Mouse (Mus musculus): ENCODE data around the gene H2-DMb2. TPM values are rescaled to one million over a fixed set of nuclear protein-coding genes. Genes with fewer than 3 reads are reported as not detected.
A peak's percentile ranks its signal among the peaks of the same experiment; 100 is the strongest.

Gene H2-DMb2
- polyA plus RNA-seq, 1 experiment: 0.27 TPM

- H3K27ac ChIP-seq (ENCODE audit: control insufficient read depth, insufficient read depth, low read depth, low read length): no peak overlapping the region
- H3K4me3 ChIP-seq (ENCODE audit: control insufficient read depth, low read depth, low read length): no peak overlapping the region
- H3K36me3 ChIP-seq (ENCODE audit: control insufficient read depth, insufficient read depth, low read length): no peaks in the 10 kb centered on the region
- TF ChIP-seq POLR2A (IDR thresholded peaks at IDR 0.05; ENCODE audit: control insufficient read depth, low read depth, low read length) (no peak), CTCF (IDR thresholded peaks at IDR 0.05; ENCODE audit: control insufficient read depth, insufficient read depth, insufficient replicate concordance, low read depth, low read length) (no peak)
- H3K27me3 ChIP-seq (ENCODE audit: control insufficient read depth, insufficient read depth, low read length): no peaks in the 10 kb centered on the region
- peaks cover 3% of the 10 kb centered on the region for H3K4me1 ChIP-seq (ENCODE audit: control insufficient read depth, insufficient read depth, low read length)
These were observed 31.0 kb downstream of the H2-DMb2 start for GRCm38 (mm10) chr17:34174075-34174474.

- Histone ChIP-seq H3K4me3 (ENCODE audit: control insufficient read depth, low read depth, low read length) (no peak overlapping the region), H3K36me3 (ENCODE audit: control insufficient read depth, insufficient read depth, low read length) (no peaks in the 10 kb centered on the region), H3K27ac (ENCODE audit: control insufficient read depth, insufficient read depth, low read depth, low read length) (no peak overlapping the region), H3K27me3 (ENCODE audit: control insufficient read depth, insufficient read depth, low read length) (no peaks in the 10 kb centered on the region), H3K4me1 (ENCODE audit: control insufficient read depth, insufficient read depth, low read length) (no peaks in the 10 kb centered on the region; the same call in 1 of the 2 replicates)
- TF ChIP-seq POLR2A (IDR thresholded peaks at IDR 0.05; ENCODE audit: control insufficient read depth, low read depth, low read length): no peak
- no peak for TF ChIP-seq CTCF (IDR thresholded peaks at IDR 0.05; ENCODE audit: control insufficient read depth, insufficient read depth, insufficient replicate concordance, low read depth, low read length)
These were observed 34.1 kb downstream of the H2-DMb2 start for GRCm38 (mm10) chr17:34177179-34177578.

GRCm38 (mm10) chr17:34179019-34179418 is 35.9 kb downstream of the H2-DMb2 start:
- no peaks in the 10 kb centered on the region for H3K27me3 ChIP-seq (ENCODE audit: control insufficient read depth, insufficient read depth, low read length)
- no peaks in the 10 kb centered on the region for H3K36me3 ChIP-seq (ENCODE audit: control insufficient read depth, insufficient read depth, low read length)
- TF ChIP-seq POLR2A (IDR thresholded peaks at IDR 0.05; ENCODE audit: control insufficient read depth, low read depth, low read length): no peak
- no peak for TF ChIP-seq CTCF (IDR thresholded peaks at IDR 0.05; ENCODE audit: control insufficient read depth, insufficient read depth, insufficient replicate concordance, low read depth, low read length)
- H3K27ac ChIP-seq (ENCODE audit: control insufficient read depth, insufficient read depth, low read depth, low read length): no peak overlapping the region
- H3K4me3 ChIP-seq (ENCODE audit: control insufficient read depth, low read depth, low read length): no peak overlapping the region
- no peaks in the 10 kb centered on the region for H3K4me1 ChIP-seq (ENCODE audit: control insufficient read depth, insufficient read depth, low read length)

GRCm38 (mm10) chr17:34179913-34180859 is 37.1 kb downstream of the H2-DMb2 start:
- H3K4me3 ChIP-seq (ENCODE audit: control insufficient read depth, low read depth, low read length): no peak overlapping the region
- H3K27me3 ChIP-seq (ENCODE audit: control insufficient read depth, insufficient read depth, low read length): no peaks in the 10 kb centered on the region
- H3K36me3 ChIP-seq (ENCODE audit: control insufficient read depth, insufficient read depth, low read length): no peaks in the 10 kb centered on the region
- H3K4me1 ChIP-seq (ENCODE audit: control insufficient read depth, insufficient read depth, low read length): no peaks in the 10 kb centered on the region
- TF ChIP-seq CTCF (IDR thresholded peaks at IDR 0.05; ENCODE audit: control insufficient read depth, insufficient read depth, insufficient replicate concordance, low read depth, low read length) (no peak), POLR2A (IDR thresholded peaks at IDR 0.05; ENCODE audit: control insufficient read depth, low read depth, low read length) (no peak)
- H3K27ac ChIP-seq (ENCODE audit: control insufficient read depth, insufficient read depth, low read depth, low read length): no peak overlapping the region

- H3K27me3 ChIP-seq (ENCODE audit: control insufficient read depth, insufficient read depth, low read length): no peaks in the 10 kb centered on the region
- peaks cover 8% of the 10 kb centered on the region for H3K4me1 ChIP-seq (ENCODE audit: control insufficient read depth, insufficient read depth, low read length)
- no peak overlapping the region for H3K4me3 ChIP-seq (ENCODE audit: control insufficient read depth, low read depth, low read length)
- no peak for TF ChIP-seq CTCF (IDR thresholded peaks at IDR 0.05; ENCODE audit: control insufficient read depth, insufficient read depth, insufficient replicate concordance, low read depth, low read length)
- TF ChIP-seq POLR2A (IDR thresholded peaks at IDR 0.05; ENCODE audit: control insufficient read depth, low read depth, low read length): no peak
- no peak overlapping the region for H3K27ac ChIP-seq (ENCODE audit: control insufficient read depth, insufficient read depth, low read depth, low read length)
- H3K36me3 ChIP-seq (ENCODE audit: control insufficient read depth, insufficient read depth, low read length): no peaks in the 10 kb centered on the region
These were observed 40.6 kb downstream of the H2-DMb2 start for GRCm38 (mm10) chr17:34183564-34184219.

GRCm38 (mm10) chr17:34185526-34185925 is 42.4 kb downstream of the H2-DMb2 start:
- no peaks in the 10 kb centered on the region for H3K27me3 ChIP-seq (ENCODE audit: control insufficient read depth, insufficient read depth, low read length)
- TF ChIP-seq CTCF (IDR thresholded peaks at IDR 0.05; ENCODE audit: control insufficient read depth, insufficient read depth, insufficient replicate concordance, low read depth, low read length): no peak
- no peak for TF ChIP-seq POLR2A (IDR thresholded peaks at IDR 0.05; ENCODE audit: control insufficient read depth, low read depth, low read length)

GRCm38 (mm10) chr17:34186885-34187260 is 43.8 kb downstream of the H2-DMb2 start:
- peak overlapping the region; percentile 34; the same call in 1 of the 2 replicates for H3K27ac ChIP-seq (ENCODE audit: control insufficient read depth, insufficient read depth, low read depth, low read length)
- no peak for TF ChIP-seq POLR2A (IDR thresholded peaks at IDR 0.05; ENCODE audit: control insufficient read depth, low read depth, low read length)
- no peak for TF ChIP-seq CTCF (IDR thresholded peaks at IDR 0.05; ENCODE audit: control insufficient read depth, insufficient read depth, insufficient replicate concordance, low read depth, low read length)
- H3K36me3 ChIP-seq (ENCODE audit: control insufficient read depth, insufficient read depth, low read length): no peaks in the 10 kb centered on the region
- H3K4me3 ChIP-seq (ENCODE audit: control insufficient read depth, low read depth, low read length): peak overlapping the region; percentile 77
- peaks cover 8% of the 10 kb centered on the region for H3K4me1 ChIP-seq (ENCODE audit: control insufficient read depth, insufficient read depth, low read length)
- no peaks in the 10 kb centered on the region for H3K27me3 ChIP-seq (ENCODE audit: control insufficient read depth, insufficient read depth, low read length)

More at GRCm38 (mm10) chr17:34185526-34185925, 42.4 kb downstream of the H2-DMb2 start:
- H3K4me3 ChIP-seq (ENCODE audit: control insufficient read depth, low read depth, low read length): no peak overlapping the region
- H3K4me1 ChIP-seq (ENCODE audit: control insufficient read depth, insufficient read depth, low read length): peaks cover 8% of the 10 kb centered on the region
- no peaks in the 10 kb centered on the region for H3K36me3 ChIP-seq (ENCODE audit: control insufficient read depth, insufficient read depth, low read length)
- H3K27ac ChIP-seq (ENCODE audit: control insufficient read depth, insufficient read depth, low read depth, low read length): no peak overlapping the region
